9 mouse cellular contexts compared by ENCODE assay signal in genomic region chr14:21987660-21988576, GRCm38 (mm10). TPM values are rescaled to one million over a fixed set of nuclear protein-coding genes. Genes with fewer than 3 reads are reported as not detected.
A peak's percentile ranks its signal among the peaks of the same experiment; 100 is the strongest.
DNase-seq lines count a peak whose midpoint lies in the region; ATAC-seq lines count a peak whose summit lies in the region.
"Had no signal": no experiment of that assay in that cellular context is flagged by ENCODE, and none has a peak within 500 bp of the region (broad histone marks: within the 10 kb centered on the region; RNA-seq: fewer than 3 reads in every experiment).

No protein-coding gene starts in this region.

- peak overlapping the region; percentile 97 for H3K9ac ChIP-seq in embryonic facial prominence, embryonic 13.5 days
- peak overlapping the region; percentile 99 for H3K9ac ChIP-seq in kidney, embryonic 15.5 days
- H3K9ac ChIP-seq in stomach, embryonic 15.5 days = peak overlapping the region; percentile 95

- H3K4me1 ChIP-seq in erythroblast, embryonic 14.5 days (ENCODE audit: control insufficient read depth) = no peaks in the 10 kb centered on the region
- H3K4me1 ChIP-seq in embryonic facial prominence, embryonic 13.5 days = peaks cover 43% of the 10 kb centered on the region
- H3K4me1 ChIP-seq in kidney, embryonic 15.5 days = peaks cover 28% of the 10 kb centered on the region
- H3K4me1 ChIP-seq in stomach, embryonic 15.5 days = peaks cover 15% of the 10 kb centered on the region; the same call in 1 of the 2 replicates

- H3K4me2 ChIP-seq in embryonic facial prominence, embryonic 13.5 days = peak overlapping the region; percentile 77
- peak overlapping the region; percentile 87 for H3K4me2 ChIP-seq in kidney, embryonic 15.5 days
- peak overlapping the region; percentile 83 for H3K4me2 ChIP-seq in stomach, embryonic 15.5 days

- H3K9me3 ChIP-seq in erythroblast, embryonic 14.5 days (ENCODE audit: control insufficient read depth, low read length) = peaks cover 8% of the 10 kb centered on the region; the same call in 1 of the 2 replicates
- no peaks in the 10 kb centered on the region for H3K9me3 ChIP-seq in embryonic facial prominence, embryonic 13.5 days
- H3K9me3 ChIP-seq in kidney, embryonic 15.5 days (replicated peaks) = no peaks in the 10 kb centered on the region
- H3K9me3 ChIP-seq in stomach, embryonic 15.5 days = no peaks in the 10 kb centered on the region

- H3K27ac ChIP-seq in embryonic facial prominence, embryonic 13.5 days = peak overlapping the region; percentile 98
- H3K27ac ChIP-seq in kidney, embryonic 15.5 days = peak overlapping the region; percentile 99
- peak overlapping the region; percentile 100 for H3K27ac ChIP-seq in stomach, embryonic 15.5 days

- peak overlapping the region; percentile 34 for H3K4me3 ChIP-seq in erythroblast, embryonic 14.5 days (replicated peaks)
- H3K4me3 ChIP-seq in embryonic facial prominence, embryonic 13.5 days = peak overlapping the region; percentile 83
- H3K4me3 ChIP-seq in kidney, embryonic 15.5 days (replicated peaks) = peak overlapping the region; percentile 71
- peak overlapping the region; percentile 91 for H3K4me3 ChIP-seq in stomach, embryonic 15.5 days (replicated peaks)

- ATAC-seq in erythroblast, adult 5-6 weeks (replicated peaks; ENCODE audit: low FRiP score, poor library complexity, severe bottlenecking) = no peak
- ATAC-seq in embryonic facial prominence, embryonic 13.5 days (ENCODE audit: insufficient number of reproducible peaks, insufficient read depth, low FRiP score, low TSS enrichment, low read depth) = peak; percentile 80
- ATAC-seq in kidney, embryonic 15.5 days (replicated peaks; ENCODE audit: low FRiP score) = peak; percentile 77
- ATAC-seq in monocyte, adult 5-6 weeks (replicated peaks; ENCODE audit: insufficient number of reproducible peaks, low FRiP score, low TSS enrichment, poor library complexity, severe bottlenecking) = peak; percentile 53
- ATAC-seq in stomach, embryonic 15.5 days (ENCODE audit: insufficient read depth, low FRiP score, low read depth) = peak; percentile 71

- no peaks in the 10 kb centered on the region for H3K36me3 ChIP-seq in erythroblast, embryonic 14.5 days (ENCODE audit: control insufficient read depth)
- peaks cover 14% of the 10 kb centered on the region for H3K36me3 ChIP-seq in embryonic facial prominence, embryonic 13.5 days
- H3K36me3 ChIP-seq in kidney, embryonic 15.5 days = peaks cover 13% of the 10 kb centered on the region
- no peaks in the 10 kb centered on the region for H3K36me3 ChIP-seq in stomach, embryonic 15.5 days

- peak; percentile 98 for DNase-seq in heart, adult 8-10 months (ENCODE audit: low spot score)
- peak; percentile 79 for DNase-seq in liver

- under 1% methylated on average over 73 of the region's 74 CpGs for WGBS in embryonic facial prominence, embryonic 13.5 days
- WGBS in kidney, embryonic 15.5 days = under 1% methylated on average over 74 of the region's 74 CpGs
- under 1% methylated on average over 74 of the region's 74 CpGs for WGBS in stomach, embryonic 15.5 days

- peaks cover 100% of the 10 kb centered on the region for H3K27me3 ChIP-seq in erythroblast, embryonic 14.5 days (ENCODE audit: control insufficient read depth)
- peaks cover 50% of the 10 kb centered on the region for H3K27me3 ChIP-seq in embryonic facial prominence, embryonic 13.5 days
- no peaks in the 10 kb centered on the region for H3K27me3 ChIP-seq in kidney, embryonic 15.5 days
- H3K27me3 ChIP-seq in stomach, embryonic 15.5 days (replicated peaks) = no peaks in the 10 kb centered on the region
- H3K27me3 ChIP-seq: CH12.LX had no signal

RNA-seq across cellular contexts. Expression of gene Zfp503, which starts 1.5 kb away (rescaled TPM):
- polyA plus RNA-seq in erythroblast, embryonic 14.5 days (2012) = 0.02 and 0.03 TPM in 2 replicates
- 0.38 TPM in 1 of 2 replicates, not detected in the other for total RNA-seq in erythroblast, adult 5-6 weeks (2015; ENCODE audit: low replicate concordance)
- 0.60 TPM in 1 of 2 replicates, not detected in the other for total RNA-seq in erythroblast, adult 5-6 weeks (2017; ENCODE audit: low replicate concordance)
- 25.9 and 30.5 TPM in 2 replicates for polyA plus RNA-seq in embryonic facial prominence, embryonic 13.5 days (2015; fragmentation: Nextera tagmentation; extraction: Ambion mirVana)
- total RNA-seq in heart, adult 8-10 months (2022) = 1 to 10 TPM; 1.9 to 2.2 (median 2.2) TPM
- polyA plus RNA-seq in kidney, embryonic 15.5 days (2015; fragmentation: Nextera tagmentation; extraction: Ambion mirVana) = 37.0 and 39.5 TPM in 2 replicates
- 0.38 to 0.64 TPM (median 0.58 TPM) in 3 replicates for total RNA-seq in monocyte, adult 5-6 weeks (2017)
- polyA plus RNA-seq in stomach, embryonic 15.5 days (2015; fragmentation: Nextera tagmentation; extraction: Ambion mirVana) = 21.4 and 21.7 TPM in 2 replicates
- total RNA-seq: CH12.LX had no signal

RNA-seq across cellular contexts. Expression of gene Lrmda, which starts 31.6 kb away (rescaled TPM):
- not detected in 2 replicates for polyA plus RNA-seq in erythroblast, embryonic 14.5 days (2012)
- 2.1 TPM in 1 of 2 replicates, not detected in the other for total RNA-seq in erythroblast, adult 5-6 weeks (2015; ENCODE audit: low replicate concordance)
- total RNA-seq in erythroblast, adult 5-6 weeks (2017; ENCODE audit: low replicate concordance) = 1.5 and 16.0 TPM in 2 replicates
- 0.52 and 1.2 TPM in 2 replicates for polyA plus RNA-seq in embryonic facial prominence, embryonic 13.5 days (2015; fragmentation: Nextera tagmentation; extraction: Ambion mirVana)
- total RNA-seq in heart, adult 8-10 months (2022) = 1 to 10 TPM; 1.8 to 3.0 (median 2.4) TPM
- polyA plus RNA-seq in kidney, embryonic 15.5 days (2015; fragmentation: Nextera tagmentation; extraction: Ambion mirVana) = 0.90 and 1.1 TPM in 2 replicates
- 6.4 to 20.3 TPM (median 10.3 TPM) in 3 replicates for total RNA-seq in monocyte, adult 5-6 weeks (2017)
- polyA plus RNA-seq in stomach, embryonic 15.5 days (2015; fragmentation: Nextera tagmentation; extraction: Ambion mirVana) = 0.35 and 0.57 TPM in 2 replicates

Comparison
In these comparisons a context has a peak if more than half of its experiments do, and no peak if none do; other contexts are left out.
1. H3K4me3 ChIP-seq: peak in every context shown above with its lines; median percentile 91 in stomach, embryonic 15.5 days; 83 in embryonic facial prominence, embryonic 13.5 days; 71 in kidney, embryonic 15.5 days; 34 in erythroblast, embryonic 14.5 days.
2. RNA of gene Zfp503, which starts 1.5 kb away (polyA plus RNA-seq): 37.0 to 39.5 TPM in kidney, embryonic 15.5 days, 25.9 to 30.5 TPM in embryonic facial prominence, embryonic 13.5 days and 21.4 to 21.7 TPM in stomach, embryonic 15.5 days; 0.02 to 0.03 TPM in erythroblast, embryonic 14.5 days; every median in the first group is over 10 times any median in the second.
3. Peak in every context shown above with its lines, with median percentiles within 50 percentile points of each other: H3K27ac ChIP-seq, H3K4me2 ChIP-seq and H3K9ac ChIP-seq.